Mouse (Mus musculus): ENCODE data around the gene Ptpn9. TPM values are rescaled to one million over a fixed set of nuclear protein-coding genes. Genes with fewer than 3 reads are reported as not detected.
"Not testable (repeated sequence)": the region's sequence is repeated elsewhere in the genome, so short reads cannot be mapped to it uniquely, and the experiment has no call there.

The Ptpn9 gene
- polyA plus RNA-seq, 1 experiment, result 20.7 TPM

DNA sequence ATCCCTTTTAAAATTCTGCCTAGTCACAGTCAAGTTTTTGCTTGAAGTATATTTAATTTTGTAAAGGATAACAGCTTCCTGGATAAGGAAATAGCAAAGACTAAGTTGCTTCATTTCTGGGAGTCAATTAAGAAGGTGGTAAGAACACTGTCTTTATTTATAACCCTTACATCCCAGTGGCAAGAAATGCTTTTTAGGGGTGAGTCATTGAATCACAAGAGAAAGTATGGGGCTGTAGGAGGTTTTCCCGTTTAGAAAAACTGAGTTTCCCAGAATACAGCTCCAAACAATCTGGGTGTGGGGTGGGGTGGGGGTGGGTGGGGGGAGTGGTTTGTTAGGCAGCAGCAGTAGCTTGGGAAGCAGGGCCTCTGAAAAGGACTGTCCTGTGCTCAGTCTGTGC is 13.2 kb upstream of the Ptpn9 start:
- H3K4me3 ChIP-seq (ENCODE audit: insufficient read depth, low read depth, low read length), result no peak overlapping the region
- no peaks in the 10 kb centered on the region for H3K4me1 ChIP-seq (ENCODE audit: control insufficient read depth, insufficient read depth, low read length)
- H3K36me3 ChIP-seq (ENCODE audit: control insufficient read depth, insufficient read depth, low read length), result no peaks in the 10 kb centered on the region; the same call in none of the 2 replicates
- 61% methylated on average over 1 of the region's 1 CpGs for WGBS
- TF ChIP-seq POLR2A (IDR thresholded peaks at IDR 0.05; ENCODE audit: low read depth, low read length) (no peak), CTCF (conservative IDR thresholded peaks at IDR 0.05; ENCODE audit: insufficient read depth, insufficient read length, low read depth, low read length) (no peak)
- DNase-seq, result no peak
- no peaks in the 10 kb centered on the region for H3K27me3 ChIP-seq (replicated peaks; ENCODE audit: control insufficient read depth, insufficient read depth, low read length)
- no peak overlapping the region for H3K27ac ChIP-seq (ENCODE audit: insufficient read depth, low read depth, low read length)

- DNase-seq, result peak; percentile 76
- Histone ChIP-seq H3K36me3 (ENCODE audit: control insufficient read depth, insufficient read depth, low read length) (no peaks in the 10 kb centered on the region), H3K27ac (ENCODE audit: insufficient read depth, low read depth, low read length) (peak overlapping the region; percentile 81), H3K4me3 (ENCODE audit: insufficient read depth, low read depth, low read length) (peak overlapping the region; percentile 70), H3K27me3 (replicated peaks; ENCODE audit: control insufficient read depth, insufficient read depth, low read length) (no peaks in the 10 kb centered on the region), H3K4me1 (ENCODE audit: control insufficient read depth, insufficient read depth, low read length) (peaks cover 8% of the 10 kb centered on the region; the same call in 1 of the 2 replicates)
- under 1% methylated on average over 78 of the region's 80 CpGs for WGBS
- no peak for TF ChIP-seq CTCF (conservative IDR thresholded peaks at IDR 0.05; ENCODE audit: insufficient read depth, insufficient read length, low read depth, low read length)
- no peak for TF ChIP-seq POLR2A (IDR thresholded peaks at IDR 0.05; ENCODE audit: low read depth, low read length)
Measured at GRCm38 (mm10) chr9:56995198-56996027, 690 bp downstream of the Ptpn9 start.

GRCm38 (mm10) chr9:56996028-56996346 is 1.3 kb downstream of the Ptpn9 start:
- DNase-seq, result no peak
- WGBS, result 0% methylated on average over 5 of the region's 5 CpGs

GRCm38 (mm10) chr9:56997206-56997605 is 2.5 kb downstream of the Ptpn9 start:
- H3K27me3 ChIP-seq (replicated peaks; ENCODE audit: control insufficient read depth, insufficient read depth, low read length); H3K4me1 ChIP-seq (ENCODE audit: control insufficient read depth, insufficient read depth, low read length); H3K4me3 ChIP-seq (ENCODE audit: insufficient read depth, low read depth, low read length); H3K36me3 ChIP-seq (ENCODE audit: control insufficient read depth, insufficient read depth, low read length); H3K27ac ChIP-seq (ENCODE audit: insufficient read depth, low read depth, low read length): not testable (repeated sequence)
- peak; percentile 69 for DNase-seq
- WGBS, result 88% methylated on average over 1 of the region's 1 CpGs

More at GRCm38 (mm10) chr9:56996028-56996346, 1.3 kb downstream of the Ptpn9 start:
- TF ChIP-seq CTCF (conservative IDR thresholded peaks at IDR 0.05; ENCODE audit: insufficient read depth, insufficient read length, low read depth, low read length) (no peak), POLR2A (IDR thresholded peaks at IDR 0.05; ENCODE audit: low read depth, low read length) (no peak)
- H3K27me3 ChIP-seq (replicated peaks; ENCODE audit: control insufficient read depth, insufficient read depth, low read length), result no peaks in the 10 kb centered on the region
- no peaks in the 10 kb centered on the region for H3K36me3 ChIP-seq (ENCODE audit: control insufficient read depth, insufficient read depth, low read length)
- peak overlapping the region; percentile 81 for H3K27ac ChIP-seq (ENCODE audit: insufficient read depth, low read depth, low read length)
- H3K4me3 ChIP-seq (ENCODE audit: insufficient read depth, low read depth, low read length), result peak overlapping the region; percentile 70
- peaks cover 8% of the 10 kb centered on the region; the same call in 1 of the 2 replicates for H3K4me1 ChIP-seq (ENCODE audit: control insufficient read depth, insufficient read depth, low read length)

DNA sequence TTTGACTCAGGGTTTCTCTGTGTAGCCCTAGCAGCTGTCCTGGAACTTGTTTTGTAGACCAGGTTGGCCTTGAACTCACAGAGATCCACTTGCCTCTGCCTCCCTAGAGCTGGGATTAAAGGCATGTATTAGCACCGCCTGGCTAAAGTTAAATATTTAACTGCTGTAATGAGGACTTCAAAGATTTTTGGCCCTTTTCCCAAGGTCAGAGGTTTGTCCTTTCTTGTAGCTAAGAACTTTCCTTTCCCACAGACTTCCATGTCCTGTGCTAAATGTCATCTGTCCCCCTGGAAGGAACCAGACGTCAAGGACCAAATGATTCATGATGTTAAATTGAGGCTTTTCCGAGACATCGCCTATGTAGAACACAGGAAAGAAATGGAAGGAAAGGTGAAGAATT is 8.3 kb downstream of the Ptpn9 start:
- Histone ChIP-seq H3K36me3 (ENCODE audit: control insufficient read depth, insufficient read depth, low read length) (no peaks in the 10 kb centered on the region), H3K4me1 (ENCODE audit: control insufficient read depth, insufficient read depth, low read length) (peaks cover 2% of the 10 kb centered on the region; the same call in 1 of the 2 replicates), H3K27ac (ENCODE audit: insufficient read depth, low read depth, low read length) (peak overlapping the region; percentile 93), H3K4me3 (ENCODE audit: insufficient read depth, low read depth, low read length) (no peak overlapping the region), H3K27me3 (replicated peaks; ENCODE audit: control insufficient read depth, insufficient read depth, low read length) (no peaks in the 10 kb centered on the region)
- TF ChIP-seq POLR2A (IDR thresholded peaks at IDR 0.05; ENCODE audit: low read depth, low read length) (no peak), CTCF (conservative IDR thresholded peaks at IDR 0.05; ENCODE audit: insufficient read depth, insufficient read length, low read depth, low read length) (no peak)
- WGBS, result 15% methylated on average over 4 of the region's 4 CpGs
- DNase-seq, result peak; percentile 86

- no peak for DNase-seq
- no peaks in the 10 kb centered on the region; the same call in 1 of the 2 replicates for H3K4me1 ChIP-seq (ENCODE audit: control insufficient read depth, insufficient read depth, low read length)
- H3K27me3 ChIP-seq (replicated peaks; ENCODE audit: control insufficient read depth, insufficient read depth, low read length), result no peaks in the 10 kb centered on the region
- WGBS, result 91% methylated on average over 1 of the region's 1 CpGs
- no peaks in the 10 kb centered on the region for H3K36me3 ChIP-seq (ENCODE audit: control insufficient read depth, insufficient read depth, low read length)
- no peak for TF ChIP-seq POLR2A (IDR thresholded peaks at IDR 0.05; ENCODE audit: low read depth, low read length)
- H3K27ac ChIP-seq (ENCODE audit: insufficient read depth, low read depth, low read length), result no peak overlapping the region
- H3K4me3 ChIP-seq (ENCODE audit: insufficient read depth, low read depth, low read length), result no peak overlapping the region
Measured at GRCm38 (mm10) chr9:57012393-57012792, 17.7 kb downstream of the Ptpn9 start.

DNA sequence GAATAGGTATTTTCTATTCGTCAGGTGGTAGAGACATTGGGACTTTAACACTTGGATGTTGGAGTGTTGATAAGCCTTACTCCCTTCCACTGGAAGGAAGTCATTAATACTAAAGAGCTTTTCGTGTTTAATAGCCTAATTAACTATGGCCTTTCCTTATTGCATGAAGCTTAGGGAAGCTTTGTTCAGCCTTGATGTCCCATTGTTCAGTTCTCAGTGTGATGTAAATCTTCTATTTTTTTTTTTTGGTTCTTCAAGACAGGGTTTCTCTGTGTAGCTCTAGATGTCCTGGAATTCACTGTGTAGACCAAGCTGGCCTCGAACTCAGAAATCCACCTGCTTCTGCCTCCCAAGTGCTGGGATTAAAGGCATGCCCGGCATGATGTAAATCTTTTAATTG is 18.2 kb downstream of the Ptpn9 start:
- no peak for DNase-seq
- H3K36me3 ChIP-seq (ENCODE audit: control insufficient read depth, insufficient read depth, low read length), result no peaks in the 10 kb centered on the region
- peaks cover 2% of the 10 kb centered on the region; the same call in 1 of the 2 replicates for H3K4me1 ChIP-seq (ENCODE audit: control insufficient read depth, insufficient read depth, low read length)
- WGBS, result 80% methylated on average over 4 of the region's 4 CpGs
- H3K4me3 ChIP-seq (ENCODE audit: insufficient read depth, low read depth, low read length), result no peak overlapping the region
- H3K27ac ChIP-seq (ENCODE audit: insufficient read depth, low read depth, low read length), result no peak overlapping the region
- TF ChIP-seq CTCF (conservative IDR thresholded peaks at IDR 0.05; ENCODE audit: insufficient read depth, insufficient read length, low read depth, low read length), result no peak
- TF ChIP-seq POLR2A (IDR thresholded peaks at IDR 0.05; ENCODE audit: low read depth, low read length), result no peak
- no peaks in the 10 kb centered on the region for H3K27me3 ChIP-seq (replicated peaks; ENCODE audit: control insufficient read depth, insufficient read depth, low read length)

Measured in kidney, adult 2 months (tissue).